Mouse (Mus musculus): Measurements from ENCODE around the gene Map7.

The Map7 gene

GRCm38 (mm10) chr10:20233451-20233850 lies 85.2 kb downstream of the Map7 start:
- no peak for DNase-seq (ENCODE audit: low read depth, low spot score)

GRCm38 (mm10) chr10:20234466-20234865 lies 86.2 kb downstream of the Map7 start:
- no peak for DNase-seq (ENCODE audit: low read depth, low spot score)

- DNase-seq (ENCODE audit: low read depth, low spot score): no peak
Observed at GRCm38 (mm10) chr10:20235656-20236055, 87.4 kb downstream of the Map7 start.

GRCm38 (mm10) chr10:20236241-20236640 lies 88.0 kb downstream of the Map7 start:
- no peak for DNase-seq (ENCODE audit: low read depth, low spot score)

- no peak for DNase-seq (ENCODE audit: low read depth, low spot score)
Observed at GRCm38 (mm10) chr10:20238281-20238680, 90.0 kb downstream of the Map7 start.

- DNase-seq (ENCODE audit: low read depth, low spot score): no peak
Observed at GRCm38 (mm10) chr10:20240858-20241257, 92.6 kb downstream of the Map7 start.

- no peak for DNase-seq (ENCODE audit: low read depth, low spot score)
Observed at GRCm38 (mm10) chr10:20243321-20243720, 95.0 kb downstream of the Map7 start.

- DNase-seq (ENCODE audit: low read depth, low spot score): no peak
Observed at GRCm38 (mm10) chr10:20245082-20245481, 96.8 kb downstream of the Map7 start.

GRCm38 (mm10) chr10:20249091-20249490 lies 100.8 kb downstream of the Map7 start:
- DNase-seq (ENCODE audit: low read depth, low spot score): no peak

- no peak for DNase-seq (ENCODE audit: low read depth, low spot score)
Observed at GRCm38 (mm10) chr10:20255579-20255978, 107.3 kb downstream of the Map7 start.

GRCm38 (mm10) chr10:20257054-20257643 lies 108.9 kb downstream of the Map7 start:
- DNase-seq (ENCODE audit: low read depth, low spot score): no peak

GRCm38 (mm10) chr10:20257721-20258720 lies 109.8 kb downstream of the Map7 start:
- DNase-seq (ENCODE audit: low read depth, low spot score): no peak

- DNase-seq (ENCODE audit: low read depth, low spot score): no peak
Observed at GRCm38 (mm10) chr10:20259476-20259875, 111.2 kb downstream of the Map7 start.

GRCm38 (mm10) chr10:20262896-20263295 lies 114.6 kb downstream of the Map7 start:
- DNase-seq (ENCODE audit: low read depth, low spot score): no peak

- DNase-seq (ENCODE audit: low read depth, low spot score): no peak
Observed at GRCm38 (mm10) chr10:20264479-20264878, 116.2 kb downstream of the Map7 start.

- peak; percentile 60 for DNase-seq (ENCODE audit: low read depth, low spot score)
Observed at GRCm38 (mm10) chr10:20267032-20267431, 118.8 kb downstream of the Map7 start.

GRCm38 (mm10) chr10:20268945-20269344 lies 120.7 kb downstream of the Map7 start:
- DNase-seq (ENCODE audit: low read depth, low spot score): no peak

GRCm38 (mm10) chr10:20272380-20272779 lies 124.1 kb downstream of the Map7 start:
- no peak for DNase-seq (ENCODE audit: low read depth, low spot score)

GRCm38 (mm10) chr10:20273278-20273677 lies 125.0 kb downstream of the Map7 start:
- no peak for DNase-seq (ENCODE audit: low read depth, low spot score)

- DNase-seq (ENCODE audit: low read depth, low spot score): no peak
Observed at GRCm38 (mm10) chr10:20274022-20274421, 125.8 kb downstream of the Map7 start.

- peak; percentile 40 for DNase-seq (ENCODE audit: low read depth, low spot score)
Observed at GRCm38 (mm10) chr10:20281456-20281855, 133.2 kb downstream of the Map7 start.

- DNase-seq (ENCODE audit: low read depth, low spot score): no peak
Observed at GRCm38 (mm10) chr10:20285289-20285975, 137.2 kb downstream of the Map7 start.

All from A20 (cell line).